ENCODE assay signal across 15 mouse cellular contexts in genomic region chr8:122912150-122912549, GRCm38 (mm10).
"Had no signal": no experiment of that assay in that cellular context is flagged by ENCODE, and none has a peak within 500 bp of the region (broad histone marks: within the 10 kb centered on the region; RNA-seq: fewer than 3 reads in every experiment).

No protein-coding gene starts in this region.

- H3K9me3 ChIP-seq: limb, embryonic 12.5 days; liver, embryonic 15.5 days; midbrain, embryonic 13.5 days; neural tube, embryonic 12.5 days; stomach, embryonic 15.5 days had no signal

- H3K4me1 ChIP-seq: neural tube, embryonic 12.5 days; stomach, embryonic 15.5 days had no signal

- H3K27ac ChIP-seq: limb, embryonic 12.5 days; liver, embryonic 15.5 days; midbrain, embryonic 13.5 days; neural tube, embryonic 12.5 days; stomach, embryonic 15.5 days had no signal

- DNase-seq: kidney, adult 18-20 months; kidney, postnatal 10 days; kidney, postnatal 4 days; liver; lung, adult 2 months; lung, postnatal 4 days; retina, postnatal 1 day; thymus, postnatal 4 days had no signal

- H3K4me2 ChIP-seq: limb, embryonic 12.5 days; liver, embryonic 15.5 days; midbrain, embryonic 13.5 days; neural tube, embryonic 12.5 days; stomach, embryonic 15.5 days had no signal

- H3K27me3 ChIP-seq: limb, embryonic 12.5 days; liver, embryonic 15.5 days; midbrain, embryonic 13.5 days; neural tube, embryonic 12.5 days; stomach, embryonic 15.5 days had no signal

- ATAC-seq: lung, postnatal 0 days; midbrain, embryonic 13.5 days had no signal

- H3K4me3 ChIP-seq: layer of hippocampus, adult 2 months; limb, embryonic 12.5 days; liver, embryonic 15.5 days; midbrain, embryonic 13.5 days; neural tube, embryonic 12.5 days; stomach, embryonic 15.5 days had no signal

- H3K9ac ChIP-seq: limb, embryonic 12.5 days; liver, embryonic 15.5 days; midbrain, embryonic 13.5 days; neural tube, embryonic 12.5 days; stomach, embryonic 15.5 days had no signal
